Mouse (Mus musculus) left cerebral cortex, adult 9 months (tissue): ENCODE measurements around the gene Pola2.

Source experiments
- DNase-seq, 2 experiments: peaks; one replicate each; pipeline ENCODE4 v3.0.0; 2022; ENCODE audit warnings: low spot score in 2 of 2

Gene Pola2

DNA sequence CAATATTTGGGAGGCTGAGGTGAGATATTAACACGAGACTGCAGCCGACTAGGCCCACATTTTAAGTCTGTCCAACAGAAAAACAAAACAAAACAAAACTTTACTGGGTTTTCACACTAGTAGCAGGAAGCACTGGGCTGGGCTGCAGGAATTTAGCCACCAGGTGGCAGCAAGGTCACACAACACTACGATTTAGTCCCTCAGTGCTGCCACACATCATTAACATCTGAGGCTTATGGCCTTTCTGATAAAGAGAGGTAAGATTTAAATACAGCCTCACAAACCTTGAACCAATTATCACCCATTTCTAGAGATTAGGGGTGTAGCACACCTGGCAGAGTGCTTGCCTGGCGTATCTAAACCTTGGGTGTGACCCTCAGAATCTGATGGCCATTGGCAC is 1.3 kb upstream of the Pola2 start:
- DNase-seq, result peak in 1 of 2 experiments; percentile 71

- no peak for DNase-seq
Observed at GRCm38 (mm10) chr19:5964804-5965203, 802 bp upstream of the Pola2 start.

DNA sequence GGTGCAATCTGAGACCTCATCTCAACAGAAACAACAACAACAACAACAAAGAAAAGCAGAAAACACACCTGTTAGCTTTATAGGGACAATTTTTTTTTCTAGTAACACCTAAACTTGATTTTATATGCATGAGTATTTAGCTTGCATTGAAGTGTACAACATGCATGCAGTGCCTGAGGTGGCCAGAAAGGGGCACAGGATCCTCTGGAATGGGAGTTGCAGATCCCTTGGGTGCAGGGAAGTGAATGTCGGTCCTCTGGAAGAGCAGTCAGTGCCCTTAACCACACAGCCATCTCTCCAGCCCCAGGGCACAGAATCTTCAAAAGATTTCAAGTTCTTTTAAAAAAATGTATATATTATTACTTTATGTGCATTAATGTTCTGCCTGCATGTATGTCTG is 1.4 kb downstream of the Pola2 start:
- no peak for DNase-seq

DNA sequence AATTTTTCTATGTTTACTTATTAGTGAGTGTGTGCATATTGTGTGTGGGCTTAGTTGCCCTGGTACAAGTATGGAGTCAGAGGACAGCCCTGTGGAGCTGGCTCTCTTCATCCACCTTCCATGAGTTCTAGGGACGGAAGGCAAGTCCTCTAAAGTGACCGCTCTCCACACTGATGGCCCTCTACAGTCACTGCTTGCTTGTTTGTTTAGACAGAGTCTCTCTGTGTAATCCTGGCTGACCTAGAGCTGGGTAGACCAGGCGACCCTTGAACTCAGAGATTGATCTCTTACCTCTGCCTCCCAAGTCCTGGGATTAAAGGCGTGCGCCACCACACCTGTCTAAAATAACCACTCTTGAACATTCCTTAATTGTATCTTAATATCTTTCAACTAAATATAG is 6.6 kb downstream of the Pola2 start:
- no peak for DNase-seq

DNA sequence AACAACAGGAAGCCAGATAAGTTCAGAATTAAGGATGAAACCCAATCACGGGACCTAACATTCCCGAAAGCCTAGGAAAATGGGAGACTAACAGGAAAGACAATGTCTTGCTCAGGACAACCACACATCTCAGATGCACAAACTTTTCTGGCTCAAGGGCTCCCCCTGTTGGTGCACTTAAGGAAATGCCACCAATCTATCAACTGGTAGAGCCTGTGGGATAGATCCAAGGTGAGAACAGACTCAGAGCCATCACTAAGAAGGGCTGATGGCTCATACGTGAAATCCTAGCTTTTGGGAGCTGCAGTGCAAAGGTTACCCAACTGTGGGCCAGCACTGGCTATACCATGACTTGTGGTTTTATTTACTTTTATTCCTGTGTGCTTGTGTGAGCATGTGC is 7.3 kb downstream of the Pola2 start:
- DNase-seq, result peak in 1 of 2 experiments; percentile 73

DNA sequence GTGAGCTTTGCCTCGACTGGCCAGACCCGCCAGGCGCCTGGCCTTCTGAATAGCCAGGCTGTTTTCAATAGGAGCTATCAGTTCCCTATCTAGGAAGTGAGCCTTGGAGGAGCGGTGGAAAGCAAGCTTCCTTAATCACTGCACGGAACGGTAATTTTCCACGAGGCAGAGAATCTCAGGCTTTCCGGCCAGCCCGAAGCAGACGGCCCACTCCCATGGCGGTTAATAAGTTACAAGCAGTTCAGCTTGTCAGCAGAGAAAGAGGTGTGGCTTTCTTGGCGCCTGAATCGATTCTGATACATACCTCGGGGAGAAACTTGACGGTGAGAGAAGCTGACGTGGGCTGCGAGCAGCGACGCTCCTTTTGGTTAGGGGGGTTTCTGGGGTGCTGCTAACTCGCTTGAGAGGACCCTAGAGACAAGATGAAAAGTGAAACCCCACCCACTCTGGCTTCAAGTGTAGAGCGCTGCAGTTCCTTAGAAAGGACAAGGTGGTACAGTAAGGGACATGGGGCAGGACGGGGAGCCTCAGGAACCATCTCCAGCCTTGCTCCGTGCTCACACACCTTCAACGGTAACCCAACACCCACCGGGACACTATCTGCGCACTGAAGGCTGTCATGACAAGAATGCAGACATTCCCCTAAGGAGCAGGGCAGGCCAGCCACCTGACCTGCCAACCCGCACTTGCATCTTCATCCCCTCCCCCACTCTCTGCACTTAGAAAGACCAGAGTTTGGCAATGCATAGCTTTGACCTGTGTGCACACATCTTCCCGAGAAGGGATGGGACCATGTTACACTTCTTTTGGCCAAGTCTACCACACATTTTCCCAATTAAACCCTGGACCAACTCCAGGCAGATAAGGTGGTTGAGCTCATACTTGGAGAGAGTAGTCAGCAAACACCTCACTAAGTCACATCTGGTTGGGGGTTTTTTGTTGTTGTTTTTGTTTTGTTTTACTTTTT is 8.0 kb downstream of the Pola2 start:
- no peak for DNase-seq

DNA sequence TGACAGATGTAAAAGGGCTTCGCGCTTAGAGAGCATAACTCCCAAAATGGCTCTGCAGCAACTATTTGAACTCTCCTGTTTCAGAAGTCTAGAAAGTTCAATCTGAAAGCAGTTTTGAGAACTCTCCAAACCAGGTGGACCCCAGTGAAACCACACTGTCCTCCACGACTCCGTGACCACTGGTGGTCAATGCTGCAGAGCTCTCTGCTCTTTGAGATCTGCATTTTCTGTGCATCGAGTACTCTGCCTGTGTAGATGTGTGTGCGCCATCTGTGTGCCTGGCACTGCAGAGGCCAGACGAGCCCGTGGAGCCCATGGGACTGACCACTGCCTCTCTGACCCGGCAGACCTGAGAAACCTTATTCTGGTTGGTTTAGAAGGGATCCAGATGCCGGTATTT is 9.1 kb downstream of the Pola2 start:
- no peak for DNase-seq

DNA sequence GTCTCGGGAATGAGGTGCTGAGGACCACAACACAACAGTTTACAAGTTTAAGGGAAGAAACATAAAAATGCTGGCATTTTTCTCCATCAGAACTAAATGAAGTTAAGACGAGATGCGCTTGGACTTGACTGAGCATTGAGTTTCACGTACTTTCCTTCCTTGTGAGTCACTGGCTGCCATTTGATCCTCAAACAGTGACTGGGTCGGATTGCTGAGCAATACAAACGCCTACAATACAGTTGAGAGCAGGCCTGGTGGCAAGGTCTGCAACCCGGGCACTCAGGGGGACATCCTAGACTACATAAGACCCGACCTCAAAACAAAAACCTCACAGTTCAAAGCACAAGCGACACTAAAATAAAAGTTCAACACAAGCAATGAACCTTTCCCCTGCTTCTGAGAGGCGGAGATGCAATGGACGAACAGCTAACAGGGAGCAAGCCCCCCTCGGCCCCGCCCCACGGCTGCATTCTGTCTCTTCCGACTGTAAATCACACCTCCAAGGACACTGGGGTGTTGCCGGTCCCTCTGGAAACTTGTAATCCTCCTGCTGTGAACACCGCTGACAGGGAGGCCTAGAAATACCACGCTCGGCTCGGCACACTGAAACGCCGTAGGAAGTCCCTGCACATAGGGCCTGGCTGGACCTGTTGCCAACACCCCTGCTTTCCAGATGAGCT is 9.8 kb downstream of the Pola2 start:
- DNase-seq, result no peak

DNA sequence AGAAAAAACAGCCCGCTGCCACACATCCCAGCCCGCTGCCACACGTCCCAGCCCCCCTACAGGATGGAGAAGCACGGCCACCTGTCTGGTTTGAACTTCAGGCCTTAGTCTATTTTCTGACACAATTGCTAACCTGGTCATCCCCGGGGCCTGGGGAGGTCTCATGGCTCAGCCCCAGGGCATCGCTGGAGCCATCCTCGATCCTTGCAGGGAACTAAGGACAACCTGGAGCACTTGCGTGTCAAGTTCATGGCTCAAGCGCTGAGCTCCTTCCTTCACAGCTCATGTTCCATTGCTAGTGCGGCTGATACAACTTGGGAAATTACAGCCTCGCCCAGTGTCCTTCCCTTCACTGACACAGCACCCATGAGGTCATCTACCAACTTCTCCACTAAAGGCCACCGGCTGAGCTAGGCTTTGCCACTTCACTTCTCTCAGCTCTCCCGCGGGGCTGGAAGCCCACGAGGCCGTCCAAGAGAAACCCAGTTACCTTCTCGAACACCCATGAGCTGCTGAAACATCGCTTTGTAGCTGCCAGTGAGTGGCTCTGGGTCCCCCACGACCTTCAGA is 10.7 kb downstream of the Pola2 start:
- DNase-seq, result no peak

DNA sequence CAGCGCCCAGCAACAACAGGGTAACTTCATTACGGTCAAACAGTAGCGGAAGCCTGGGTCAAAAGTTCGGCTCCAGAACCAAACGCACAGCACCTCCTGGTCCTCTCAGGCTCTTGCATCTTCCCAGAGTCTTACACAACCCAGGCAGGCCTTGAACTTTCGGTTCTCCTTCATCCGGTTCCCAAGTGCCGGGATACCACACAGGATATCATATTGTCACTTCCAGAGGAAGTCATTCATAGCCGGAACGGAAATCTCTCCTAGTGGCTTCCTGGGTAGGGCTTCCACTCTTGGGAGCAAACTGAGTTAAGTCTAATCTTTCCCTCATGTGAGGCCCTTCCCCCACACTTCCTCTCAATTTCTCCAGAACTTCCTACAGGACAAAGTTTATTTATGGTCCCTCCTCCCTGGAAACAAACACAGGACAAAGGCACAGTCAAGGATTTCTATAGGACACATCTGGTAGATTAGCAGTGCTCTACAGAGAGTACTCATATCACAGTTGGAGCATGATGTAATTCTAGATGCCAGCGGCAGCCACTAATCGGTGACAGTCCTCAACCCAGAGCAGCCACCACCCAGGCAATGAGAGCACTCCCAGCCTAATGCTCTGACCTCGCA is 11.8 kb downstream of the Pola2 start:
- DNase-seq, result no peak

- DNase-seq, result no peak
Observed at GRCm38 (mm10) chr19:5951631-5952030, 12.4 kb downstream of the Pola2 start.

DNA sequence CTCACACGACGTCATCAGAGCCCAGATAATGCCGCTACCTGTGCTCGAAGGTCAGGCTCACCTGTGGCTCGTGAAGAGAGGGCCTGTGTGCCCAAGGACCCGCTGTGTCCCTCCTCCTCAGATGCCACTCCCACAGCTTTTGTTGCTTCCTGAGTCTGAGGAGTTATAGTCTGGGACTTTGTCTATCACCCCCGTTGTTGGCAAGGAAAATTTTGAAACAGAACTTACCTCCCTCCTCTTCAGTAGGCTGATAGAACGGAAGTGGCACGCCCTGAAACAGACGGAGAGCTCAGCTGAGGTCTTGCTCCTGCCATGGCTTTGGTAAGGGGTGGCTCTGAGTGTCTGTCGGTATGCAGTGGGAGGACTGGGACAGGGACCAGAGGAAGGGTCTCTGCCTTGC is 13.8 kb downstream of the Pola2 start:
- no peak for DNase-seq

DNA sequence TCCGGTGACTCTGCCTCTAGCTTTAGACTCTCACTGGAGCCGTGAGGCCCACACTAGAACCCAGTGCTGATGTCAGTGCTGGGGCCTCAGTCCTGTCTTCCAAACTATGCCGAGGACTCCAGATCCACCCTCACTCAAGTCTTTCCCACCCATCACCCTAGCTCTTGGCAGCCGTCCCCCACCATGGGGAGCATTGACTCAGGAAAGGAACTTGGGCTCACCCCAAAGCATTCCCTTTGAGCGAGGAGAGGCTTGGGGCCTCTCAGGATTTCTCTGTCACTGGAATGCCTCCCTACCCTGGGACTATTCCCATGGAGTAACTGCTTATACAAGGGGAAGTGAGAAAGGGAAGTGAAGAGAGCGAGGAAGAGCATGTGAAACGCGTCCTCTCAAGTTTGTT is 18.1 kb downstream of the Pola2 start:
- no peak for DNase-seq

DNA sequence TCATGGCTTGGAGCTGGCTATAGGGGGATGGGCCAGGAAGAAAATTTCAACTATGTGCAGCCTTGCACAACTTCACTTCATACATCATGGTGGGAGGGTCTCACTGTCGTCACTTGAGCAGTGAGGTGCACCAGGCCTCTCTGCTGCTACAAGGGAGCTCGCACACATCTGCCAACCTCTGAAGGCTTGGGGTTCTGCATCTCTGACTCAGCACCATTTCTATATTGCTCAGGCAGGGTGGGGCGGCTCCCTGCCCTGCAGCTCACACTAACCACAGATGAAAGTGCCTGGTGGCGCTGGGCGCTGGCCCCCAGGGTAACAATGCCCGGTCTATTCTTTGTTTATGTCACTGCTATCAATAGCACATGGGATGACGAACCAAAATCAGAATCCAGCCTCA is 19.0 kb downstream of the Pola2 start:
- peak; percentile 51 to 59 for DNase-seq

DNA sequence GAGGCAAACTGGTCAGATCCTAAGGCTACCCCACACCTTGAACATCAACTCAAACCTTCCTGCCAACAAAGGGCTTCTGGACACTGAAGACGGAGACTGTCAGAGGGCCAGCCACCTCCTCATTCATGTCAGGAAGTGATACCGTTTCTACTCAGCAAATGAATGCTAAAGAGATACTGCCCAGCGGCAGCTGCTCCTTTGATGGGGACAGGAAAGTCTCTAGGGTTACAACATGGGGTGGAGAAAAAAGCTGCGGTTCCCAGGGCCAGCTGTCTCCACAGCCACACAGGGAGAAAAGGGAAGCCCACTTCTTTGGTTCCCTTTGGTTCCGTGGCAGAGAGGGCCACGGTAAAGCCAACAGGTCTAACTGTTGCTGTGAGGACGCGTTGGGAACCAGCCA is 19.9 kb downstream of the Pola2 start:
- no peak for DNase-seq

DNA sequence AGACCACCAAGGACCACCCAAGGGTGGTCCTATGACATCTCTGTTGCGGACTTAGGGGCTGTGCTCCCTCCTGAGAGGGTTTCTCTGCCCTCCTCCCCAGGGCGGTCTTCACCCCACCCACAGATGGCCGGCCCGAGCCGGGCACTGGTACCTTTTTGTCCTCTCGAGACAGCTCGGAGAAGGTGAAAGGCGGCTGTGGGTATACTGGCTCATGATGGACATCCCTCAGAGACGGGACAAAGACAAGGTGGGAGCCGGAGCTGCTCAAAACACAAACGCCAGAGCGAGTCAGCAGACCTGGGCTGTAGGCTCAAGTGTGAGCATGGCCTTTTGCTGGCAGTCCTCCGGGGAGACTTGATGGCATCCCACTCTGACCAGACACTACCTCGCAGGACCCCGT is 20.6 kb downstream of the Pola2 start:
- no peak for DNase-seq

GRCm38 (mm10) chr19:5942581-5942980 is 21.4 kb downstream of the Pola2 start:
- no peak for DNase-seq

- no peak for DNase-seq
Observed at GRCm38 (mm10) chr19:5940656-5941055, 23.3 kb downstream of the Pola2 start.

DNA sequence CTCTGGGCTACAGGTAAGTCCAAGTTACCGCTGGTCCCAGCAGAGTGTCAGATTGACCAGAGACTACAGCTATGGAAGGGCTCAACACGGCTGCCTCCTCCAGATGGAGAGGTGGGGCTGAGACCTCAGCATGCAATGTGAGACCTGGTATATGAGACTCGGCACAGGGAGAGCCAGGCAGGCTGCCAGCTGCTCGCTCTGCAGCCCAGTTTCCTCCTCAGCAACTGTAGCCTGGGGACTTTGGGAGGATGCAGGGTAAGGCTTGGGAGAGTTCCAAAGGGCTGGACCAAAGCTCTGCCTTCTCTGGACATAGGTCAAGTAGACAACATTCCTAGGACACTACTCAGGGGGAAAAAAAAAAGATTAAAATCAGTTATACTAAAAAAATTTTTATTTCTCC is 23.8 kb downstream of the Pola2 start:
- no peak for DNase-seq

DNA sequence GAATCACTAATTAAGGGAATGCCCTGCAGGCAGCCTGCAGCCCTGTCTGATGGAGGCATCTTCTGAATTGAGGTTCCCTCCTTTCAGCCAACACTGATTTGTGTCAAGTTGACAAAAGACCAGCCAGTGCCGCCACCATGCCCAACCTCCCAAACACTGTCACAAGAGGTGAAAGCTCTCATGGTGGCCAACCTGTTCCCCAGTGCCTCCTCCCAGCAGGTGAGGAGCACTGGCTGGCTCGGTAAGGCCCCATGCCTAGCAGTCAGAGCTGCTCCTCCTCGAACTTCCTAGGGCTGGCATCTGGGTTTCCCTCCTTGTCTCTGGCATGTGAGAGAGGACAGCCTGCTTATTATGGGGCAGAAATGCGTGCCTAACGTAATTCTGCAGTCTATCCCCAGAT is 24.3 kb downstream of the Pola2 start:
- DNase-seq, result no peak

- no peak for DNase-seq
Observed at GRCm38 (mm10) chr19:5938516-5938915, 25.5 kb downstream of the Pola2 start.

DNA sequence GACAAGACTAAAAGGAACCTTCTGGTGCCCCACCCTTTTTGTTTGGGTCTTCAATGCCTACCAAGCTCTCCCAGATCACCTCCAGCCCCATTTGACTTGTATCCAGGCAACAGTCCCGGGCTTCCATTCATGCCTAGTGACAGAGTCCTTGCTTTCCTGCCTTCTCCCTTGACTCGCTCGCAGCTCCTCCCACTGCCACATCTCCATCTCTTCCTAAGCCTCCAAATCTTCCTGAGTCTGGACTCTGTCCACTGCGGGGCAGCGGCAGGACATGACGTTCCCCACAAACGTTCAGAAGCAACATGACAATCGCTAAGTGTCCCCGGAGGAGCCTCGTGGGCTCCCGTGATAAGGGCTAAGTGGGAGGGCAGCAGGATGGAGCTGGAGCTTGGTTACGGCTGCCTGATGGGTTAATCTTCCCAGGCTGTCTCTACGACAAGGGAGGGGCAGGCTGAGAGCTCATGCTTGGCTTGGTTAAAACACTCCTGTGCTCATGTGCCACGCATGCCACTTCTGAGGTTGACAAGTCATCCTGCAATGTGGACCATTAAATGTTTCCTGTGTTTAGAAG is 26.1 kb downstream of the Pola2 start:
- DNase-seq, result no peak
